Mouse (Mus musculus): ENCODE measurements at regions not wholly inside any gene's neighbourhood (a gene's known extent, or its start where the extent isn't known, plus 50 kb on each side); places are given as distances from the start of the nearest gene placed in this dataset.

- DNase-seq (ENCODE audit: low spot score) = no peak
These were observed 777.5 kb downstream of the Tmem114 start for GRCm38 (mm10) chr16:7647275-7647926.

- no peak for DNase-seq (ENCODE audit: low spot score)
These were observed 780.6 kb downstream of the Tmem114 start for GRCm38 (mm10) chr16:7644363-7644762.

- DNase-seq (ENCODE audit: low spot score) = no peak
These were observed 785.8 kb downstream of the Tmem114 start for GRCm38 (mm10) chr16:7638955-7639755.

- no peak for DNase-seq (ENCODE audit: low spot score)
These were observed 786.9 kb downstream of the Tmem114 start for GRCm38 (mm10) chr16:7637993-7638392.

- DNase-seq (ENCODE audit: low spot score) = no peak
These were observed 787.7 kb downstream of the Tmem114 start for GRCm38 (mm10) chr16:7637121-7637700.

GRCm38 (mm10) chr16:7636326-7636725 is 788.6 kb downstream of the Tmem114 start:
- DNase-seq (ENCODE audit: low spot score) = no peak

- DNase-seq (ENCODE audit: low spot score) = no peak
These were observed 792.5 kb downstream of the Tmem114 start for GRCm38 (mm10) chr16:7632474-7632873.

- no peak for DNase-seq (ENCODE audit: low spot score)
These were observed 796.6 kb downstream of the Tmem114 start for GRCm38 (mm10) chr16:7628351-7628750.

- no peak for DNase-seq (ENCODE audit: low spot score)
These were observed 818.3 kb downstream of the Tmem114 start for GRCm38 (mm10) chr16:7606602-7607001.

GRCm38 (mm10) chr16:7602428-7602827 is 822.5 kb downstream of the Tmem114 start:
- no peak for DNase-seq (ENCODE audit: low spot score)

- no peak for DNase-seq (ENCODE audit: low spot score)
These were observed 850.1 kb downstream of the Tmem114 start for GRCm38 (mm10) chr16:7574879-7575278.

GRCm38 (mm10) chr16:7560841-7561240 is 864.1 kb downstream of the Tmem114 start:
- no peak for DNase-seq (ENCODE audit: low spot score)

- DNase-seq (ENCODE audit: low spot score) = no peak
These were observed 865.8 kb downstream of the Tmem114 start for GRCm38 (mm10) chr16:7559177-7559576.

GRCm38 (mm10) chr16:7558637-7559036 is 866.3 kb downstream of the Tmem114 start:
- DNase-seq (ENCODE audit: low spot score) = no peak

GRCm38 (mm10) chr16:7555911-7556310 is 869.0 kb downstream of the Tmem114 start:
- no peak for DNase-seq (ENCODE audit: low spot score)

- no peak for DNase-seq (ENCODE audit: low spot score)
These were observed 875.4 kb downstream of the Tmem114 start for GRCm38 (mm10) chr16:7549568-7549967.

- DNase-seq (ENCODE audit: low spot score) = no peak
These were observed 880.9 kb downstream of the Tmem114 start for GRCm38 (mm10) chr16:7544067-7544466.

GRCm38 (mm10) chr16:7529811-7530210 is 895.1 kb downstream of the Tmem114 start:
- DNase-seq (ENCODE audit: low spot score) = no peak

GRCm38 (mm10) chr16:7528963-7529362 is 896.0 kb downstream of the Tmem114 start:
- no peak for DNase-seq (ENCODE audit: low spot score)

GRCm38 (mm10) chr16:7527923-7528776 is 896.8 kb downstream of the Tmem114 start:
- DNase-seq (ENCODE audit: low spot score) = no peak

- DNase-seq (ENCODE audit: low spot score) = no peak
These were observed 906.2 kb downstream of the Tmem114 start for GRCm38 (mm10) chr16:7518711-7519110.
